Mouse (Mus musculus): ENCODE measurements around the gene Stpg4.

Gene Stpg4

GRCm38 (mm10) chr17:87352106-87352897, 75.2 kb downstream of the Stpg4 start:
- DNase-seq (ENCODE audit: extremely low spot score, low read depth, low spot score), result peak; percentile 77

- peak; percentile 66 for DNase-seq (ENCODE audit: extremely low spot score, low read depth, low spot score)
Observed at GRCm38 (mm10) chr17:87351241-87352105, 76.1 kb downstream of the Stpg4 start.

GRCm38 (mm10) chr17:87350471-87351240, 76.9 kb downstream of the Stpg4 start:
- no peak for DNase-seq (ENCODE audit: extremely low spot score, low read depth, low spot score)

- no peak for DNase-seq (ENCODE audit: extremely low spot score, low read depth, low spot score)
Observed at GRCm38 (mm10) chr17:87349575-87349974, 78.0 kb downstream of the Stpg4 start.

GRCm38 (mm10) chr17:87349069-87349468, 78.5 kb downstream of the Stpg4 start:
- DNase-seq (ENCODE audit: extremely low spot score, low read depth, low spot score), result no peak

GRCm38 (mm10) chr17:87348353-87348752, 79.2 kb downstream of the Stpg4 start:
- no peak for DNase-seq (ENCODE audit: extremely low spot score, low read depth, low spot score)

GRCm38 (mm10) chr17:87345252-87345593, 82.3 kb downstream of the Stpg4 start:
- no peak for DNase-seq (ENCODE audit: extremely low spot score, low read depth, low spot score)

GRCm38 (mm10) chr17:87344441-87345251, 82.9 kb downstream of the Stpg4 start:
- no peak for DNase-seq (ENCODE audit: extremely low spot score, low read depth, low spot score)

GRCm38 (mm10) chr17:87343060-87343703, 84.4 kb downstream of the Stpg4 start:
- no peak for DNase-seq (ENCODE audit: extremely low spot score, low read depth, low spot score)
